Mouse (Mus musculus) heart, embryonic 11.5 days (tissue): ENCODE measurements at regions not wholly inside any gene's neighbourhood (a gene's known extent, or its start where the extent isn't known, plus 50 kb on each side); places are given as distances from the start of the nearest gene placed in this dataset.

Experiments used
- ATAC-seq: fragments of 200-750 bp; cut with Nextera tagmentation; replicated peaks from 2 replicates; pipeline ENCODE4 v1.8.0; 2017; ENCODE audit warnings: moderate library complexity; ENCODE audit not compliant: insufficient number of reproducible peaks, low FRiP score, low TSS enrichment
- H3K27ac ChIP-seq: fragments of 300-500 bp; sonication (generic); 2 replicates; pipeline ENCODE4 v1.5.1; 2014; ENCODE audit warnings: mild to moderate bottlenecking, low read depth, low read length
- H3K27me3 ChIP-seq: fragments of 300-500 bp; sonication (generic); 2 replicates; pipeline ENCODE4 v1.6.1; 2014; ENCODE audit warnings: mild to moderate bottlenecking, low read length, mixed read lengths; ENCODE audit not compliant: control insufficient read depth, insufficient read depth
- H3K36me3 ChIP-seq: fragments of 300-500 bp; sonication (generic); 2 replicates; pipeline ENCODE4 v1.6.1; 2014; ENCODE audit warnings: mild to moderate bottlenecking, low read length, moderate library complexity, mixed read lengths; ENCODE audit not compliant: control insufficient read depth, insufficient read depth
- H3K4me1 ChIP-seq: fragments of 300-500 bp; sonication (generic); 2 replicates; pipeline ENCODE4 v1.6.1; 2014; ENCODE audit warnings: low read length; ENCODE audit not compliant: control insufficient read depth, insufficient read depth
- H3K4me2 ChIP-seq: fragments of 300-500 bp; sonication (generic); 2 replicates; pipeline ENCODE4 v1.6.1; 2014; ENCODE audit warnings: mild to moderate bottlenecking, moderate library complexity
- H3K4me3 ChIP-seq: fragments of 300-500 bp; sonication (generic); 2 replicates; pipeline ENCODE4 v1.5.1; 2014; ENCODE audit warnings: low read depth, low read length
- H3K9ac ChIP-seq: fragments of 300-500 bp; sonication (generic); 2 replicates; pipeline ENCODE4 v1.6.1; 2014; ENCODE audit warnings: mild to moderate bottlenecking, low read depth, low read length, moderate library complexity
- H3K9me3 ChIP-seq: fragments of 300-500 bp; sonication (generic); replicated peaks from 2 replicates; pipeline ENCODE4 v1.6.1; 2016; ENCODE audit warnings: low read length; ENCODE audit not compliant: control insufficient read depth
- WGBS: fragments of 180-500 bp; shearing (Covaris S2); extraction: QIAGEN DNeasy Blood & Tissue Kit; methylation state at CpG from one replicate; pipeline ENCODE4 v1.1.7; 2014; ENCODE audit not compliant: insufficient replicate concordance; 5-methylcytosine and 5-hydroxymethylcytosine counted together

DNA sequence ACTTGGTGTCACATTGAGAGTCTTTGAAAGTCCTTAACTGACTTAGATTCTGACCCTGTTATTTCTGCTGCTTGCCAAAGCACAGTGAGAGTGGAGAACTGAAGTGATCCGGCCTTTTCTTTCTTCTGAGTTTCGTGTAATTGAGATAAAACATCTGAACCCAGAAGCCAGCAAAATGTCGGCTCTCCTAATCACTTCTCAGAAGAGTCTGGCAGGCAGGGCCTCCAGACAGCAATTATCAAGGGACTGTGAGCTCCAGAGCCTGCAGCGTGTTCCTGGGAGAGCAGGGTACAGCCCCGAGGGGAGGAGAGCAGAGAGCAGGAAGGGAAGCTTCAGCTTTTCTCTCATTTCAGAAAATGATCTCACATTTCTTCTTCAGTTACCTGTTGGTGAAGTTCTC is 205.1 kb upstream of the Tmem132c start:
- Histone ChIP-seq H3K27me3 (no peaks in the 10 kb centered on the region), H3K4me1 (no peaks in the 10 kb centered on the region), H3K4me2 (no peak overlapping the region), H3K4me3 (no peak overlapping the region), H3K27ac (no peak overlapping the region), H3K9ac (no peak overlapping the region), H3K9me3 (no peaks in the 10 kb centered on the region), H3K36me3 (no peaks in the 10 kb centered on the region)
- WGBS, result 28% methylated on average over 5 of the region's 5 CpGs
- ATAC-seq, result no peak

DNA sequence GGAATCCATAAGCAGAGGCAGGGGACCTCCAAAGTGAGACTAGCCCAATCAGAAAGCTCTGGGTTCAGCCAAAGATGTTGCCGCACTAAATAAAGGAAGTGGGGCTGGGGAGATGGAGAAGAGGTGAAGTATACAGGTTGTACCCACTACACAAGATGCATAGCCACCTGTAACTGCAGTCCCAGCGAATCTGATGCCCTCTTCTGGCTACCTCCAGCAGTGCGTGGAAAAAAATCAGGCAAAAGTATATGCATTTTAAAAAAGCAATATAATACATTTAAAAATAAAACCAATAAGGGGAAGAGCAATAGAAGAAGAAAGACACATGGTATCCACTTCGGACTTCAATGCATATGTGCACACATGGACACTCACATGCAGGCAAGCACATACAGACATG is 183.8 kb upstream of the Tmem132c start:
- H3K9ac ChIP-seq, result no peak overlapping the region
- no peak for ATAC-seq
- WGBS, result 64% methylated on average over 4 of the region's 4 CpGs

DNA sequence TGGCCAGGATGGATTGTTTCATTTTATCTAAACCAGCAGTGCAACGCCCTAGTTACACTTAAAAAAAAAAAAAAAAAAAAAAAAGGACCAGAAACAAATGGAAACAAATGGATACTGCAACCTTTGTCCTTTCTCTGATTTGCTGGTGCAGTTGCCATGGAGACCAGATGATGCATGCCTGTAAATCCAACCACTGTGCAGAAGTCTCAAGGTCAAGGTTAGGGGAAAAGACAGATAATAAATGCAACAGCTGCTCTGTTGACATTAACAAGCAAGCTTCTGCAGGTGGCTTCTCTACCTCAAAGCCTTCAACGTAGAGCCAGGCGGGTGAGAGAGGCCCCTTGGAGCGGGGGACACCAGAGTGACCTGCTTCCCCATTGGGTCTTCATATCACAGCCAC is 167.3 kb upstream of the Tmem132c start:
- no peaks in the 10 kb centered on the region for H3K27me3 ChIP-seq
- H3K27ac ChIP-seq, result no peak overlapping the region
- H3K4me2 ChIP-seq, result no peak overlapping the region
- H3K4me3 ChIP-seq, result no peak overlapping the region
- no peak for ATAC-seq
- H3K4me1 ChIP-seq, result no peaks in the 10 kb centered on the region
- WGBS, result 64% methylated on average over 4 of the region's 4 CpGs
- H3K36me3 ChIP-seq, result no peaks in the 10 kb centered on the region
- no peaks in the 10 kb centered on the region for H3K9me3 ChIP-seq
- H3K9ac ChIP-seq, result no peak overlapping the region

More for the DNA sequence above, 183.8 kb upstream of the Tmem132c start:
- Histone ChIP-seq H3K27me3 (no peaks in the 10 kb centered on the region), H3K9me3 (no peaks in the 10 kb centered on the region), H3K4me3 (no peak overlapping the region), H3K27ac (no peak overlapping the region), H3K36me3 (no peaks in the 10 kb centered on the region), H3K4me2 (no peak overlapping the region), H3K4me1 (no peaks in the 10 kb centered on the region)
